Mouse (Mus musculus) kidney, embryonic 14.5 days (tissue): ENCODE data around the gene Tmem94. TPM values are rescaled to one million over a fixed set of nuclear protein-coding genes. Genes with fewer than 3 reads are reported as not detected.
"Not testable (repeated sequence)": the region's sequence is repeated elsewhere in the genome, so short reads cannot be mapped to it uniquely, and the experiment has no call there.

Experiments
- ATAC-seq: fragments of 200-750 bp; cut with Nextera tagmentation; 2 replicates; pipeline ENCODE4 v1.8.0; 2017; ENCODE audit warnings: moderate number of reproducible peaks, mild to moderate bottlenecking, moderate TSS enrichment, moderate library complexity; ENCODE audit not compliant: low FRiP score, low TSS enrichment
- H3K27ac ChIP-seq: fragments of 300-500 bp; sonication (generic); 2 replicates; pipeline ENCODE4 v1.5.1; 2014; ENCODE audit warnings: low read depth, mild to moderate bottlenecking, low read length, moderate library complexity, mixed read lengths
- H3K27me3 ChIP-seq: fragments of 300-500 bp; sonication (generic); 2 replicates; pipeline ENCODE4 v1.6.1; 2014; ENCODE audit warnings: mild to moderate bottlenecking, low read length; ENCODE audit not compliant: control insufficient read depth, insufficient read depth
- H3K36me3 ChIP-seq: fragments of 300-500 bp; sonication (generic); 2 replicates; pipeline ENCODE4 v1.6.1; 2014; ENCODE audit warnings: low read length, mixed read lengths; ENCODE audit not compliant: control insufficient read depth, insufficient read depth
- H3K4me1 ChIP-seq: fragments of 300-500 bp; sonication (generic); 2 replicates; pipeline ENCODE4 v1.6.1; 2014; ENCODE audit warnings: low read length, mixed read lengths; ENCODE audit not compliant: control insufficient read depth, insufficient read depth
- H3K4me2 ChIP-seq: fragments of 300-500 bp; sonication (generic); replicated peaks from 2 replicates; pipeline ENCODE4 v1.6.1; 2014; ENCODE audit warnings: low read depth, mild to moderate bottlenecking, low read length
- H3K4me3 ChIP-seq: fragments of 300-500 bp; sonication (generic); 2 replicates; pipeline ENCODE4 v1.5.1; 2014; ENCODE audit warnings: mild to moderate bottlenecking, low read length
- H3K9ac ChIP-seq: fragments of 300-500 bp; sonication (generic); 2 replicates; pipeline ENCODE4 v1.6.1; 2014; ENCODE audit warnings: low read depth, mild to moderate bottlenecking, low read length, moderate library complexity
- H3K9me3 ChIP-seq: fragments of 300-500 bp; sonication (generic); 2 replicates; pipeline ENCODE4 v1.6.1; 2016; ENCODE audit warnings: low read length; ENCODE audit not compliant: control insufficient read depth
- WGBS: fragments of 180-500 bp; shearing (Covaris S2); extraction: QIAGEN DNeasy Blood & Tissue Kit; methylation state at CpG from one replicate; pipeline ENCODE4 v1.1.7; 2014; 5-methylcytosine and 5-hydroxymethylcytosine counted together
- polyA plus RNA-seq: library from polyadenylated mRNA; unstranded; fragments of >200 nt; fragmentation: Nextera tagmentation; extraction: Ambion mirVana; gene quantifications from 2 replicates; pipeline ENCODE4 v1.2.1, GENCODE M21; 2014

Gene Tmem94
- polyA plus RNA-seq, 1 experiment from 2014 or later = 19.9 TPM

DNA sequence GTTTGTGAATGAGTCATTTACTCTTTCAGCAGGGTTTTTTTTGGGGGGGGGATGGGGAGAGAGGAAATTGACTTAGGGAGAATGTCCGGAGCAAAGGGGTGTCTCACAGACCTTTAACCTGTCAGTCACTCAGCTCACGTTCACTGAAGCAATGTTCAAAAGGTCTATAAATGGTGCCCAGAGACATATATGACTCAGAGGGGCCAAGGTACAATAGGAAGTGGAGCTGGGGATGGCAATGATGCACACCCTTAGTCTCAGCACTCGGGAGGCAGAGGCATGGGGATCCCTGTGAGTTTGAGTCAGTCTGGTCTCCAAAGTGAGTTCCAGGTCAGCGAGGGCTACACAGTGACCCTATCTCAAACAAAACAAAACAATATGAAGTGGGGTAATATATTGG lies 11.7 kb upstream of the Tmem94 start:
- no peaks in the 10 kb centered on the region for H3K36me3 ChIP-seq
- no peaks in the 10 kb centered on the region for H3K4me1 ChIP-seq
- 42% methylated on average over 4 of the region's 4 CpGs for WGBS
- no peak overlapping the region for H3K27ac ChIP-seq
- no peak overlapping the region for H3K4me3 ChIP-seq
- no peak for ATAC-seq
- no peak overlapping the region for H3K9ac ChIP-seq
- H3K4me2 ChIP-seq = no peak overlapping the region
- no peaks in the 10 kb centered on the region for H3K27me3 ChIP-seq
- H3K9me3 ChIP-seq = no peaks in the 10 kb centered on the region

DNA sequence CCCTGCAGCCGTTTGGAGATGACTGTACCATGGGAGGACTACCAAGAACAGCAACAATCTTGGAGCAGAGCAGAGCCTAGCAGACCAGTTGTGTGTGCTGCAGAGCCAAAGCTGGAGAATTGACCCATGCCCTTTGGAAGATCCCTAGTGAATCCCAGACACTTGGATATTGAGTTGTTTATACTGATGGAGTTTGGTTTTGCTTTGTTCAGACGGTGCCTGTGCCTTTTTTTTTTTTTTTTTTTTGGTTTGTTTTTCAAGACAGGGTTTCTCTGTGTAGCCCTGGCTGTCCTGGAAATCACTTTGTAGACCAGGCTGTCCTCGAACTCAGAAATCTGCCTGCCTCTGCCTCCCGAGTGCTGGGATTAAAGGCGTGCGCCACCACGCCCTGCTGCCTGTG lies 3.1 kb upstream of the Tmem94 start:
- H3K9me3 ChIP-seq, ATAC-seq, H3K4me3 ChIP-seq, H3K4me1 ChIP-seq, H3K27me3 ChIP-seq, H3K36me3 ChIP-seq, H3K4me2 ChIP-seq, H3K9ac ChIP-seq, H3K27ac ChIP-seq: not testable (repeated sequence)
- 91% methylated on average over 7 of the region's 7 CpGs for WGBS

- no peak for ATAC-seq
- H3K9me3 ChIP-seq = no peaks in the 10 kb centered on the region
- H3K4me3 ChIP-seq = peak overlapping the region; percentile 81
- no peak overlapping the region for H3K27ac ChIP-seq
- H3K27me3 ChIP-seq = no peaks in the 10 kb centered on the region
- H3K36me3 ChIP-seq = no peaks in the 10 kb centered on the region
- H3K9ac ChIP-seq = peak overlapping the region; percentile 15; the same call in 1 of the 2 replicates
- H3K4me1 ChIP-seq = peaks cover 17% of the 10 kb centered on the region
- peak overlapping the region; percentile 35 for H3K4me2 ChIP-seq
- 32% methylated on average over 2 of the region's 2 CpGs for WGBS
Observed at GRCm38 (mm10) chr11:115764698-115765097, 535 bp upstream of the Tmem94 start.

DNA sequence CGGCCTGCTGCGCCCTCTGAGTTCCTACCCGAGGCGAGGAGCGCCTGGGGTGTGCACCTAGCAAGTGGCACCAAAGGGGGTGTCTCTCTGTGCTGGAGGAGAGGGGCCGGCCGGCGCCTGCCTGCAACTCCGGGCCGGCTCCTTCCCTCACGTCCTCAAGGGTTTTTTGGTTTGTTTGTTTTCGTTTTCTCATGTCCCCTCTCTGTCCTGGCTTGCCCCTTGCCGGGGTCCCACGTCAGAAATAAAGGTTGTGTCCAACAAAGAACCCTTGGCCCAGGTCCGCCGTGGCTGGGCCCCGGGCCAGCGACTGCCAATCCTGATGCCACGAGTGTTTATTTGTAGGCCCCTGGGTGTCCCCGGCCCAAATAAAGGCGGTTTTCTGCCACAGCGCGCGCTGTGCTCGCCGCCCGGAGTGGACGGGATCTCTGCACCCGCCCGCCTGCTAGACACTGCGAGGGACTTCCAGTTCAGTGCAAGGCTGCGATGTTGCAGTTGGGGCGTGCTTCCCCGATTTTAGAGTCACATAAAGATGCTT lies 441 bp downstream of the Tmem94 start:
- H3K27ac ChIP-seq = peak overlapping the region; percentile 87
- under 1% methylated on average over 32 of the region's 34 CpGs for WGBS
- no peaks in the 10 kb centered on the region for H3K36me3 ChIP-seq
- peak overlapping the region; percentile 80 for H3K4me2 ChIP-seq
- peak; percentile 87 for ATAC-seq
- H3K9me3 ChIP-seq = no peaks in the 10 kb centered on the region
- H3K9ac ChIP-seq = peak overlapping the region; percentile 78
- no peaks in the 10 kb centered on the region for H3K27me3 ChIP-seq
- H3K4me1 ChIP-seq = peaks cover 24% of the 10 kb centered on the region
- H3K4me3 ChIP-seq = peak overlapping the region; percentile 81

DNA sequence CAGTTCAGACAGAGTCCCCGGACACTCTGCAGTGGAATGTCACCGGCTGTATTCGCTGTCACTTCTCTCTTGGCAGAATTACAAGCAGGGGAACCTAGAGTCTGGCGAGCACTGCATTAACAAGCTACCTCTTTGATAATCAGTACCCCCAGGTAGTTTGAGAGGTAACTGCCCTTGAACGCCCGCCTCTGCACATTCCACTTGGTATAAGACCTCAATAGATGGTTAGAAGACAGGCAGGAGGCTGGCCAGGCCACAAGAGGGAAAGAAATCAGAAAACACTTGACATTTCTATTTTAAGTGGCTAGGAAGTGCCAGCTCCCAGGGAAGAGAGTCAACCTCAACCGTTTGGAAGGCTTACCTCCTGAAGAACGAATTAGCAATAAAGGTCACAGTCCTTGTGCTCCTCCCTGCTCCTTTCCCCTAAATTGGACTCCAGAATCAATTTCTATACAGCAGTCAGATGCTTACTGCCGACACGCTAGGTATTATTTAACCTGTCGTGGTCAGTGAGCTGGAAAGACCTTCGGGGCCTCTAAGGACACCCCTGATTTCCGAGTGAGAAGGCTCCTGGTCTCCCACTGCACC lies 1.2 kb downstream of the Tmem94 start:
- WGBS = 23% methylated on average over 13 of the region's 13 CpGs
- Histone ChIP-seq H3K4me2 (peak overlapping the region; percentile 80), H3K4me1 (peaks cover 24% of the 10 kb centered on the region), H3K27ac (peak overlapping the region; percentile 87), H3K27me3 (no peaks in the 10 kb centered on the region), H3K9me3 (no peaks in the 10 kb centered on the region), H3K36me3 (no peaks in the 10 kb centered on the region), H3K4me3 (peak overlapping the region; percentile 81), H3K9ac (peak overlapping the region; percentile 78)
- no peak for ATAC-seq

GRCm38 (mm10) chr11:115766981-115767380 lies 1.7 kb downstream of the Tmem94 start:
- Histone ChIP-seq H3K4me1 (peaks cover 24% of the 10 kb centered on the region), H3K4me3 (peak overlapping the region; percentile 81), H3K4me2 (peak overlapping the region; percentile 80), H3K9me3 (no peaks in the 10 kb centered on the region), H3K27me3 (no peaks in the 10 kb centered on the region), H3K9ac (no peak overlapping the region), H3K36me3 (no peaks in the 10 kb centered on the region), H3K27ac (peak overlapping the region; percentile 87)
- no peak for ATAC-seq
- WGBS = 76% methylated on average over 8 of the region's 8 CpGs

- Histone ChIP-seq H3K9ac (no peak overlapping the region), H3K4me3 (no peak overlapping the region), H3K4me1 (peaks cover 24% of the 10 kb centered on the region), H3K9me3 (no peaks in the 10 kb centered on the region), H3K36me3 (no peaks in the 10 kb centered on the region), H3K27me3 (no peaks in the 10 kb centered on the region), H3K27ac (no peak overlapping the region; the same call in 1 of the 2 replicates), H3K4me2 (no peak overlapping the region)
- WGBS = 78% methylated on average over 3 of the region's 3 CpGs
- no peak for ATAC-seq
Observed at GRCm38 (mm10) chr11:115768896-115769295, 3.7 kb downstream of the Tmem94 start.

GRCm38 (mm10) chr11:115774653-115775052 lies 9.4 kb downstream of the Tmem94 start:
- Histone ChIP-seq H3K9me3 (no peaks in the 10 kb centered on the region), H3K4me3 (no peak overlapping the region), H3K36me3 (no peaks in the 10 kb centered on the region), H3K27me3 (no peaks in the 10 kb centered on the region), H3K27ac (no peak overlapping the region), H3K4me1 (peaks cover 53% of the 10 kb centered on the region), H3K4me2 (no peak overlapping the region), H3K9ac (no peak overlapping the region; the same call in 1 of the 2 replicates)
- 32% methylated on average over 4 of the region's 4 CpGs for WGBS
- no peak for ATAC-seq

DNA sequence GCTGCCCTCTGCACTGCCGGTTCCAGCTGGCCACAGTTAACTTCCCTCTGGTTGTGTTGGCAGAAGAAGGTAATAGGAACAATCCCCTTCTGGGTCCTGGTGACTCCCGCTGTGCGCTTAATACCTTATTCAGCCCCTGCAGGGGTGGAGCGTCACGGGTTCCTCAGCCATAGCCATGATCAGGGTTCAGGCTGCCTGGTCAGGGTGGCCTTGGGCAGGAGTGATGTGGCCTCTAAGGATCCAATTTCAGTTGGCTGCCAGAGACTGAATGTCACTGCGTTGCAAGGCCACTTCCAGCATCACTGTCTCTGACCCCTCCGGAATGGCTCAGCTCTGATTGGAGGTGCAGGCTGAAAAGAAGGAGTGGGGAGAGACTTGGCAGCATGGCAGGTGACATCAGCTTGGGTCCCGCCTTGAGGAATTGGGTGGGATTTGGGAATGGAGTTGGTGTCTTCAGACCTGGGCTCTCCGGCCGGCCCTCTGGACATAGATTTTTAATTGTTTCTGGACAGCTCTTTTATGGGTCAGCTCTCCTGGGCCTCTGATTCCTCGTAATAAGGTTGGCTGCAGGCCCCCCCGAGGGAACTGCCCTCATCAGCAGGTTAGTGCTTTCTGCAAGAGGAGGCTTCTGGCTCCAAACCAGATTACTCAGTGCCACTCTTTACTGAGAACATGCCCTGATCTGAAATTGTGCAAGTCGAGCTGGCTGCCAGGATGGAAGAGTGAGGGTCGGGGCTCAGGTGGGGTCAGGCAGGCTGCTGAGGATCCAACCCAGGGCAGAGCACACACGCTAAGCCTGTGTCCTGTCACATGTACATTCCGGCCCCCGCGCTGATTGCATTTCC lies 10.8 kb downstream of the Tmem94 start:
- no peaks in the 10 kb centered on the region for H3K9me3 ChIP-seq
- ATAC-seq = peak; percentile 17; the same call in 1 of the 2 replicates
- no peak overlapping the region for H3K9ac ChIP-seq
- H3K27me3 ChIP-seq = no peaks in the 10 kb centered on the region
- H3K4me1 ChIP-seq = peaks cover 58% of the 10 kb centered on the region
- H3K4me3 ChIP-seq = no peak overlapping the region
- no peaks in the 10 kb centered on the region for H3K36me3 ChIP-seq
- WGBS = 33% methylated on average over 18 of the region's 18 CpGs
- H3K27ac ChIP-seq = peak overlapping the region; percentile 30; the same call in 1 of the 2 replicates
- H3K4me2 ChIP-seq = 0 out of 2 replicates have a peak overlapping the region, but pooled peaks have one; percentile 19
